Mouse (Mus musculus) heart, embryonic 14.5 days (tissue): ENCODE measurements at regions not wholly inside any gene's neighbourhood (a gene's known extent, or its start where the extent isn't known, plus 50 kb on each side); places are given as distances from the start of the nearest gene placed in this dataset.

Source experiments
- ATAC-seq: fragments of 200-750 bp; cut with Nextera tagmentation; 2 replicates; pipeline ENCODE4 v1.8.0; 2017; ENCODE audit warnings: low read depth, moderate TSS enrichment; ENCODE audit not compliant: insufficient number of reproducible peaks, insufficient read depth, low FRiP score
- H3K27ac ChIP-seq, 2 experiments: fragments of 200-500 bp in 1 of 2; fragments of 300-500 bp in 1 of 2; sonication (generic) in 1 of 2; replicated peaks in 1 of 2; 2 replicates each; pipeline ENCODE4 v1.5.1; 2012 to 2014; ENCODE audit warnings: low read depth in 2 of 2, low read length in 2 of 2, control low read depth in 1 of 2, mild to moderate bottlenecking in 1 of 2, mixed read lengths in 1 of 2; ENCODE audit not compliant: control insufficient read depth in 1 of 2, insufficient read depth in 1 of 2
- H3K27me3 ChIP-seq: fragments of 300-500 bp; sonication (generic); 2 replicates; pipeline ENCODE4 v1.6.1; 2014; ENCODE audit warnings: mild to moderate bottlenecking, low read length, control low read depth; ENCODE audit not compliant: control insufficient read depth, insufficient read depth
- H3K36me3 ChIP-seq: fragments of 300-500 bp; sonication (generic); 2 replicates; pipeline ENCODE4 v1.6.1; 2014; ENCODE audit warnings: mild to moderate bottlenecking, control low read depth, low read length, mixed read lengths; ENCODE audit not compliant: control insufficient read depth, insufficient read depth
- H3K4me1 ChIP-seq, 2 experiments: fragments of 200-500 bp in 1 of 2; fragments of 300-500 bp in 1 of 2; sonication (generic) in 1 of 2; 2 replicates each; pipeline ENCODE4 v1.6.1; 2012 to 2014; ENCODE audit warnings: low read length in 2 of 2, control low read depth in 1 of 2, mixed read lengths in 1 of 2; ENCODE audit not compliant: control insufficient read depth in 2 of 2, insufficient read depth in 2 of 2
- H3K4me2 ChIP-seq: fragments of 300-500 bp; sonication (generic); 2 replicates; pipeline ENCODE4 v1.6.1; 2014; ENCODE audit warnings: mild to moderate bottlenecking, low read length
- H3K4me3 ChIP-seq, 2 experiments: fragments of 200-500 bp in 1 of 2; fragments of 300-500 bp in 1 of 2; sonication (generic) in 1 of 2; 2 replicates each; pipeline ENCODE4 v1.5.1; 2012 to 2014; ENCODE audit warnings: low read length in 2 of 2, mild to moderate bottlenecking in 2 of 2, control low read depth in 1 of 2, low read depth in 1 of 2, moderate library complexity in 1 of 2; ENCODE audit not compliant: control insufficient read depth in 1 of 2, insufficient read depth in 1 of 2
- H3K9ac ChIP-seq: fragments of 300-500 bp; sonication (generic); 2 replicates; pipeline ENCODE4 v1.6.1; 2014; ENCODE audit warnings: mild to moderate bottlenecking, low read length
- H3K9me3 ChIP-seq: fragments of 300-500 bp; sonication (generic); 2 replicates; pipeline ENCODE4 v1.6.1; 2016; ENCODE audit warnings: low read length, control low read depth; ENCODE audit not compliant: control insufficient read depth
- WGBS: fragments of 180-500 bp; shearing (Covaris S2); extraction: QIAGEN DNeasy Blood & Tissue Kit; methylation state at CpG from one replicate; pipeline ENCODE4 v1.1.7; 2014; 5-methylcytosine and 5-hydroxymethylcytosine counted together

GRCm38 (mm10) chr1:72009270-72009928, 202.7 kb downstream of the Mreg start:
- H3K36me3 ChIP-seq, result no peaks in the 10 kb centered on the region

GRCm38 (mm10) chr1:72006696-72007291, 205.3 kb downstream of the Mreg start:
- H3K27me3 ChIP-seq, result no peaks in the 10 kb centered on the region
- no peaks in the 10 kb centered on the region for H3K36me3 ChIP-seq
- ATAC-seq, result no peak
- H3K4me2 ChIP-seq, result no peak overlapping the region
- H3K4me1 ChIP-seq, result peaks cover 9 to 11% of the 10 kb centered on the region in 2 experiments
- no peaks in the 10 kb centered on the region for H3K9me3 ChIP-seq
- no peak overlapping the region for H3K4me3 ChIP-seq
- 23% methylated on average over 7 of the region's 7 CpGs for WGBS
- H3K9ac ChIP-seq, result no peak overlapping the region
- peak overlapping the region; percentile 1 to 10; a peak in 1 of 4 replicates for H3K27ac ChIP-seq

More at GRCm38 (mm10) chr1:72009270-72009928, 202.7 kb downstream of the Mreg start:
- ATAC-seq, result peak; percentile 67
- Histone ChIP-seq H3K4me2 (no peak overlapping the region), H3K4me3 (no peak overlapping the region), H3K27ac (peak overlapping the region; percentile 1 to 38; a peak in 3 of 4 replicates), H3K9me3 (no peaks in the 10 kb centered on the region), H3K4me1 (peaks cover 15 to 21% of the 10 kb centered on the region in 2 experiments), H3K9ac (no peak overlapping the region), H3K27me3 (no peaks in the 10 kb centered on the region)
- 24% methylated on average over 7 of the region's 7 CpGs for WGBS

- no peaks in the 10 kb centered on the region for H3K27me3 ChIP-seq
- H3K4me1 ChIP-seq, result peaks cover 9 to 11% of the 10 kb centered on the region in 2 experiments
- no peak for ATAC-seq
Observed at GRCm38 (mm10) chr1:72005956-72006355, 206.2 kb downstream of the Mreg start.

GRCm38 (mm10) chr1:72005550-72005949, 206.6 kb downstream of the Mreg start:
- Histone ChIP-seq H3K9ac (no peak overlapping the region), H3K36me3 (no peaks in the 10 kb centered on the region), H3K4me1 (peaks cover 9 to 11% of the 10 kb centered on the region in 2 experiments), H3K27ac (no peak overlapping the region), H3K27me3 (no peaks in the 10 kb centered on the region), H3K9me3 (no peaks in the 10 kb centered on the region), H3K4me2 (no peak overlapping the region), H3K4me3 (no peak overlapping the region)
- WGBS, result 78% methylated on average over 7 of the region's 7 CpGs
- no peak for ATAC-seq

More at GRCm38 (mm10) chr1:72005956-72006355, 206.2 kb downstream of the Mreg start:
- no peak overlapping the region for H3K4me3 ChIP-seq
- no peaks in the 10 kb centered on the region for H3K9me3 ChIP-seq
- no peak overlapping the region for H3K27ac ChIP-seq
- no peak overlapping the region for H3K4me2 ChIP-seq
- 51% methylated on average over 8 of the region's 8 CpGs for WGBS
- no peaks in the 10 kb centered on the region for H3K36me3 ChIP-seq
- no peak overlapping the region for H3K9ac ChIP-seq

GRCm38 (mm10) chr1:72003424-72004278, 208.5 kb downstream of the Mreg start:
- ATAC-seq, result no peak
- Histone ChIP-seq H3K4me3 (no peak overlapping the region), H3K4me1 (peaks cover 6 to 7% of the 10 kb centered on the region in 2 experiments), H3K9me3 (no peaks in the 10 kb centered on the region), H3K27ac (no peak overlapping the region), H3K36me3 (no peaks in the 10 kb centered on the region), H3K27me3 (no peaks in the 10 kb centered on the region), H3K4me2 (no peak overlapping the region), H3K9ac (no peak overlapping the region)
- WGBS, result 83% methylated on average over 14 of the region's 14 CpGs

- ATAC-seq, result no peak
- Histone ChIP-seq H3K4me3 (no peak overlapping the region), H3K9ac (no peak overlapping the region), H3K27ac (no peak overlapping the region), H3K4me2 (no peak overlapping the region), H3K4me1 (peaks cover 6 to 7% of the 10 kb centered on the region in 2 experiments), H3K27me3 (no peaks in the 10 kb centered on the region), H3K9me3 (no peaks in the 10 kb centered on the region), H3K36me3 (no peaks in the 10 kb centered on the region)
- 66% methylated on average over 9 of the region's 9 CpGs for WGBS
Observed at GRCm38 (mm10) chr1:72002471-72003116, 209.5 kb downstream of the Mreg start.

GRCm38 (mm10) chr1:72000741-72001140, 211.4 kb downstream of the Mreg start:
- no peak overlapping the region for H3K4me2 ChIP-seq
- no peaks in the 10 kb centered on the region; a peak in 1 of 4 replicates for H3K4me1 ChIP-seq
- WGBS, result 67% methylated on average over 2 of the region's 2 CpGs
- H3K4me3 ChIP-seq, result no peak overlapping the region
- H3K27ac ChIP-seq, result no peak overlapping the region
- H3K9me3 ChIP-seq, result no peaks in the 10 kb centered on the region
- H3K9ac ChIP-seq, result no peak overlapping the region
- H3K27me3 ChIP-seq, result no peaks in the 10 kb centered on the region
- no peaks in the 10 kb centered on the region for H3K36me3 ChIP-seq
- no peak for ATAC-seq
